Mouse (Mus musculus) kidney, adult 18-20 months (tissue): ENCODE measurements around the gene Sav1.
A peak's percentile ranks its signal among the peaks of the same experiment; 100 is the strongest.

ENCODE experiments used
- DNase-seq: peaks from one replicate; pipeline ENCODE4 v3.0.0; 2021

Gene Sav1

GRCm38 (mm10) chr12:69947502-69947901 is 39.3 kb downstream of the Sav1 start:
- no peak for DNase-seq

- DNase-seq, result no peak
Observed at GRCm38 (mm10) chr12:69945861-69946260, 40.9 kb downstream of the Sav1 start.

GRCm38 (mm10) chr12:69941655-69942329 is 45.0 kb downstream of the Sav1 start:
- no peak for DNase-seq

GRCm38 (mm10) chr12:69939291-69939690 is 47.5 kb downstream of the Sav1 start:
- DNase-seq, result no peak

GRCm38 (mm10) chr12:69937731-69938130 is 49.1 kb downstream of the Sav1 start:
- no peak for DNase-seq

GRCm38 (mm10) chr12:69926716-69927115 is 60.1 kb downstream of the Sav1 start:
- no peak for DNase-seq

- peak; percentile 18 for DNase-seq
Observed at GRCm38 (mm10) chr12:69924012-69924411, 62.8 kb downstream of the Sav1 start.

- no peak for DNase-seq
Observed at GRCm38 (mm10) chr12:69923603-69924002, 63.2 kb downstream of the Sav1 start.

GRCm38 (mm10) chr12:69923128-69923527 is 63.7 kb downstream of the Sav1 start:
- DNase-seq, result no peak

GRCm38 (mm10) chr12:69922099-69922498 is 64.7 kb downstream of the Sav1 start:
- DNase-seq, result no peak

- DNase-seq, result no peak
Observed at GRCm38 (mm10) chr12:69917870-69918269, 68.9 kb downstream of the Sav1 start.
